Mouse (Mus musculus): Measurements from ENCODE around the gene Pmel. TPM values are rescaled to one million over a fixed set of nuclear protein-coding genes. Genes with fewer than 3 reads are reported as not detected.
"Not testable (repeated sequence)": the region's sequence is repeated elsewhere in the genome, so short reads cannot be mapped to it uniquely, and the experiment has no call there.

Pmel gene
- polyA plus RNA-seq, 1 experiment from 2014 or later = 7.3 TPM

GRCm38 (mm10) chr10:128711318-128711717 is 7.3 kb downstream of the Pmel start:
- 95% methylated on average over 7 of the region's 7 CpGs for WGBS
- DNase-seq (ENCODE audit: low spot score); H3K9me3 ChIP-seq; H3K4me1 ChIP-seq (replicated peaks); H3K4me3 ChIP-seq; H3K27ac ChIP-seq; H3K36me3 ChIP-seq; H3K27me3 ChIP-seq (ENCODE audit: insufficient read depth, poor library complexity, severe bottlenecking): not testable (repeated sequence)

- H3K4me1 ChIP-seq (replicated peaks) = no peaks in the 10 kb centered on the region
- H3K9me3 ChIP-seq = no peaks in the 10 kb centered on the region
- no peak overlapping the region for H3K4me3 ChIP-seq
- no peak for DNase-seq (ENCODE audit: low spot score)
- no peak overlapping the region for H3K27ac ChIP-seq
- no peaks in the 10 kb centered on the region for H3K27me3 ChIP-seq (ENCODE audit: insufficient read depth, poor library complexity, severe bottlenecking)
- H3K36me3 ChIP-seq = no peaks in the 10 kb centered on the region
- 91% methylated on average over 19 of the region's 19 CpGs for WGBS
Measured at GRCm38 (mm10) chr10:128715559-128716537, 11.9 kb downstream of the Pmel start.

- WGBS = 80% methylated on average over 4 of the region's 4 CpGs
Measured at GRCm38 (mm10) chr10:128725466-128725865, 21.5 kb downstream of the Pmel start.

GRCm38 (mm10) chr10:128728059-128728458 is 24.1 kb downstream of the Pmel start:
- no peak for DNase-seq (ENCODE audit: low spot score)
- H3K36me3 ChIP-seq = peaks cover 4% of the 10 kb centered on the region; the same call in 1 of the 2 replicates
- no peaks in the 10 kb centered on the region for H3K4me1 ChIP-seq (replicated peaks)
- H3K27ac ChIP-seq = no peak overlapping the region
- H3K9me3 ChIP-seq = no peaks in the 10 kb centered on the region
- no peaks in the 10 kb centered on the region for H3K27me3 ChIP-seq (ENCODE audit: insufficient read depth, poor library complexity, severe bottlenecking)
- H3K4me3 ChIP-seq = no peak overlapping the region
- 89% methylated on average over 5 of the region's 5 CpGs for WGBS

More at GRCm38 (mm10) chr10:128725466-128725865, 21.5 kb downstream of the Pmel start:
- not testable (repeated sequence) for DNase-seq (ENCODE audit: low spot score); H3K36me3 ChIP-seq; H3K27me3 ChIP-seq (ENCODE audit: insufficient read depth, poor library complexity, severe bottlenecking); H3K4me3 ChIP-seq; H3K9me3 ChIP-seq; H3K27ac ChIP-seq; H3K4me1 ChIP-seq (replicated peaks)

- DNase-seq (ENCODE audit: low spot score) = peak; percentile 68
- H3K36me3 ChIP-seq = peaks cover 6% of the 10 kb centered on the region; the same call in 1 of the 2 replicates
- no peaks in the 10 kb centered on the region for H3K9me3 ChIP-seq
- no peak overlapping the region; the same call in 1 of the 2 replicates for H3K4me3 ChIP-seq
- WGBS = 22% methylated on average over 10 of the region's 10 CpGs
- H3K27ac ChIP-seq = no peak overlapping the region
- H3K4me1 ChIP-seq (replicated peaks) = no peaks in the 10 kb centered on the region
- no peaks in the 10 kb centered on the region for H3K27me3 ChIP-seq (ENCODE audit: insufficient read depth, poor library complexity, severe bottlenecking)
Measured at GRCm38 (mm10) chr10:128731002-128731433, 27.0 kb downstream of the Pmel start.

- peaks cover 6% of the 10 kb centered on the region; the same call in 1 of the 2 replicates for H3K36me3 ChIP-seq
- H3K27me3 ChIP-seq (ENCODE audit: insufficient read depth, poor library complexity, severe bottlenecking) = no peaks in the 10 kb centered on the region
- no peaks in the 10 kb centered on the region for H3K9me3 ChIP-seq
- H3K4me1 ChIP-seq (replicated peaks) = 0 out of 2 replicates have a peak, but pooled peaks cover under 1% of the 10 kb centered on the region
- H3K4me3 ChIP-seq = no peak overlapping the region
- no peak overlapping the region for H3K27ac ChIP-seq
- DNase-seq (ENCODE audit: low spot score) = no peak
Measured at GRCm38 (mm10) chr10:128731992-128732391, 28.0 kb downstream of the Pmel start.

GRCm38 (mm10) chr10:128737435-128737834 is 33.4 kb downstream of the Pmel start:
- Histone ChIP-seq H3K4me3 (peak overlapping the region; percentile 34), H3K27me3 (ENCODE audit: insufficient read depth, poor library complexity, severe bottlenecking) (peaks cover 14% of the 10 kb centered on the region), H3K36me3 (peaks cover 6% of the 10 kb centered on the region; the same call in 1 of the 2 replicates), H3K4me1 (replicated peaks) (peaks cover 8% of the 10 kb centered on the region; the same call in 1 of the 2 replicates), H3K27ac (0 out of 2 replicates have a peak overlapping the region, but pooled peaks have one; percentile 14), H3K9me3 (no peaks in the 10 kb centered on the region)
- WGBS = 4% methylated on average over 15 of the region's 15 CpGs
- peak; percentile 24 for DNase-seq (ENCODE audit: low spot score)

GRCm38 (mm10) chr10:128740296-128740695 is 36.3 kb downstream of the Pmel start:
- Histone ChIP-seq H3K36me3 (no peaks in the 10 kb centered on the region), H3K4me3 (no peak overlapping the region), H3K4me1 (replicated peaks) (peaks cover 31% of the 10 kb centered on the region), H3K27me3 (ENCODE audit: insufficient read depth, poor library complexity, severe bottlenecking) (peaks cover 43% of the 10 kb centered on the region), H3K9me3 (no peaks in the 10 kb centered on the region), H3K27ac (no peak overlapping the region)
- WGBS = 79% methylated on average over 2 of the region's 2 CpGs
- no peak for DNase-seq (ENCODE audit: low spot score)

GRCm38 (mm10) chr10:128742616-128743015 is 38.6 kb downstream of the Pmel start:
- Histone ChIP-seq H3K27me3 (ENCODE audit: insufficient read depth, poor library complexity, severe bottlenecking) (peaks cover 56% of the 10 kb centered on the region), H3K4me3 (no peak overlapping the region)
- WGBS = 55% methylated on average over 4 of the region's 4 CpGs

GRCm38 (mm10) chr10:128743235-128743634 is 39.2 kb downstream of the Pmel start:
- no peak for DNase-seq (ENCODE audit: low spot score)
- 8% methylated on average over 7 of the region's 7 CpGs for WGBS
- H3K27ac ChIP-seq = 0 out of 2 replicates have a peak overlapping the region, but pooled peaks have one; percentile 84
- H3K4me1 ChIP-seq (replicated peaks) = peaks cover 30% of the 10 kb centered on the region
- H3K9me3 ChIP-seq = no peaks in the 10 kb centered on the region
- H3K36me3 ChIP-seq = no peaks in the 10 kb centered on the region
- peaks cover 56% of the 10 kb centered on the region for H3K27me3 ChIP-seq (ENCODE audit: insufficient read depth, poor library complexity, severe bottlenecking)
- H3K4me3 ChIP-seq = peak overlapping the region; percentile 74

More at GRCm38 (mm10) chr10:128742616-128743015, 38.6 kb downstream of the Pmel start:
- H3K9me3 ChIP-seq = no peaks in the 10 kb centered on the region
- DNase-seq (ENCODE audit: low spot score) = no peak
- H3K36me3 ChIP-seq = no peaks in the 10 kb centered on the region
- H3K27ac ChIP-seq = no peak overlapping the region
- peaks cover 28% of the 10 kb centered on the region for H3K4me1 ChIP-seq (replicated peaks)

GRCm38 (mm10) chr10:128743791-128744191 is 39.8 kb downstream of the Pmel start:
- peak; percentile 73 for DNase-seq (ENCODE audit: low spot score)
- under 1% methylated on average over 37 of the region's 37 CpGs for WGBS
- peaks cover 56% of the 10 kb centered on the region for H3K27me3 ChIP-seq (ENCODE audit: insufficient read depth, poor library complexity, severe bottlenecking)
- H3K4me1 ChIP-seq (replicated peaks) = peaks cover 30% of the 10 kb centered on the region
- H3K36me3 ChIP-seq = no peaks in the 10 kb centered on the region
- H3K27ac ChIP-seq = peak overlapping the region; percentile 84
- no peaks in the 10 kb centered on the region for H3K9me3 ChIP-seq
- peak overlapping the region; percentile 74 for H3K4me3 ChIP-seq

- peaks cover 56% of the 10 kb centered on the region for H3K27me3 ChIP-seq (ENCODE audit: insufficient read depth, poor library complexity, severe bottlenecking)
- H3K9me3 ChIP-seq = no peaks in the 10 kb centered on the region
- no peak for DNase-seq (ENCODE audit: low spot score)
- H3K4me1 ChIP-seq (replicated peaks) = peaks cover 34% of the 10 kb centered on the region
- H3K4me3 ChIP-seq = peak overlapping the region; percentile 74
- no peaks in the 10 kb centered on the region for H3K36me3 ChIP-seq
- H3K27ac ChIP-seq = peak overlapping the region; percentile 84
- 13% methylated on average over 8 of the region's 8 CpGs for WGBS
Measured at GRCm38 (mm10) chr10:128744211-128744610, 40.2 kb downstream of the Pmel start.
